Mouse (Mus musculus) MEL-GATA-1-ER (cell line): ENCODE results near the gene Arf5.

Source experiments
- DNase-seq: peaks from one replicate; pipeline ENCODE4 v3.0.0-alpha.2; 2012; ENCODE audit warnings: low read depth; ENCODE audit errors: extremely low read depth

The Arf5 gene

GRCm38 (mm10) chr6:28427096-28427839, 3.9 kb downstream of the Arf5 start, which contains the start of gene Fscn3:
Gene Fscn3, plus strand, starts transcription at chr6:28427789.
- DNase-seq = no peak

DNA sequence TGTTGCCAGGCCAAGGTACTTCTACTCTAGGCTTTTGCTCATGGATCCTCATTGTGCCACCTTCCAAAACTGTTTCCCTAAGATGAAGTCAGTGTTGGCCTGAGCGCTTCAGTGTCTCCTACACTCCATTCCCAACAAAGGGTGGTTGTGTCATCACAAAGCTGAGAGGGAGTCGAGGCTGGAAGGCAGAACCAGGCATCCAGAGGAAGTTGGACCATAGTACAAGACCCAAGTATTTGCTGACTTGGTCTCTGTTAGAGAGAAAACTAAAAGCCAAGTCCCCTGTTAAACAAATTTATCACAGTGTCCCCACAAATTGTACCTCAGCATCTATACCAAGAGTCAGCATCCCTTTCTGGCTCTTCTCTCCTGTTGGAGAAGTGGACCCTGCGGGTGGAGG, 4.9 kb downstream of the Arf5 start, which contains the start of gene Gcc1:
TSS of gene Gcc1 (minus strand) at position 101 of the 400 bp plus-strand sequence.
- no peak for DNase-seq

DNA sequence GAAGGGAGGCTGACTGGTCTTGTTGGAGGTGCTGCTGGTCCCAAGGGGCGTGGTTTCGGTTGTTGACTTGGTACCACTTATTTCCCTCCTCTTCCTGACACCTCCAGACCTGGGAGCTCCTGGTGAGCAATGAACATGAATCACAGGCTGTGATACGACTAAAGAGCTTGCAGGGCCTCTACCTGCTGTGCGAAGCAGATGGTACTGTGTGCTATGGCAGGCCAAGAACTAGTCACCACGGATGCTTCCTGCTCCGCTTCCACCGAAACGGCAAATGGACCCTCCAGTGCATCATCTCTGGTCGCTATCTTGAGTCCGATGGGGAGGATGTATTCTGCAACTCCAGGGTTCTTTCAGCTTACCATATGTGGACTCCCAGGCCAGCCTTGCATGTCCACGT, 6.5 kb downstream of the Arf5 start:
- DNase-seq = no peak

DNA sequence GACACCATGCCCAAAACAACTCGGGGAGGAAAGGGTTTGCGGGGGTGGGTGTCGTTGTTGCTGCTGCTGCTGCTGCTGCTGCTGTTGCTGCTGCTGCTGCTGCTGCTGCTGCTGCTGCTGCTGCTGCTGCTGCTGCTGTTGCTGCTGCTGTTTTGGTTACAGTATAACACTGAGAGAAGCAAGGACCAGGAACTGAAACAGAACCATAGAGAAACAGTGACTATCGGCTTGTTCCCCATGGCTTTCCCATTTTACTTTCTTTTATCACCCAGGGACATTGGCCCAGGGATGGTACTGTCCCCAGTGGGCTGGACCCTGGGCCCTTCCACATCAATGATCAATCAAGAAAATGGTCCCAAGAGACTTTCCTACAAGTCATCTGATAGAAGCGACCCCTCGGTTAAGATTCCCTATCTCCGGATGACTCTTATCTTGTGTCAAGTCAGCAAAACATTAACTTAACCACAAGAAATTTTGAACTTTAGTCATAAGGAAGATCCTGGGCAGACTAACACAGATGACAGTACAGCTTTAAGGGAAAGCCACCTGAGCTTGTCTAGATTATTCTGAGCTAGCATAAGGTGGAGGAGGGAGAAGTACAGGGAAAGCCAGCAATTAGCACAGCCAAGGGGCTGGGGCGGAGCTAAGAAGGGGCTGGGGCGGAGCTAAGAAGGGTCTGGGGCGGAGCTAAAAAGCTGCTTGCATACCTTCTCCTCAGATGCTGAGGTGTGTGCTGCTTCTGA, 7.6 kb downstream of the Arf5 start:
- no peak for DNase-seq

DNA sequence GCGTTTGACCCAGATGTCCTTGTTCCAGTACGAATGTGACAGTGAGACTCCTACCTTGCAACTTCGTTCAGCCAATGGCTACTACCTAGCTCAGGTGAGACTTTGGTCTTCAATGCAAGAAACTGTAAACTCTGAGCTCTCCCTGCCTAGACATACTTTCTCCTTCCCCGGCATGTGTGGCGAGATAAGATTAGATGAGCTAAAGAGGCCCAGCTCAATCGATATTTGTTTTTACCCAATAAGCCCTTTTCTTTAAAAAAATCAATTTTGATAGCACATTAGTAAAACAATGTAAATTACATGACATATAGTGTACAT, 8.1 kb downstream of the Arf5 start:
- DNase-seq = no peak

DNA sequence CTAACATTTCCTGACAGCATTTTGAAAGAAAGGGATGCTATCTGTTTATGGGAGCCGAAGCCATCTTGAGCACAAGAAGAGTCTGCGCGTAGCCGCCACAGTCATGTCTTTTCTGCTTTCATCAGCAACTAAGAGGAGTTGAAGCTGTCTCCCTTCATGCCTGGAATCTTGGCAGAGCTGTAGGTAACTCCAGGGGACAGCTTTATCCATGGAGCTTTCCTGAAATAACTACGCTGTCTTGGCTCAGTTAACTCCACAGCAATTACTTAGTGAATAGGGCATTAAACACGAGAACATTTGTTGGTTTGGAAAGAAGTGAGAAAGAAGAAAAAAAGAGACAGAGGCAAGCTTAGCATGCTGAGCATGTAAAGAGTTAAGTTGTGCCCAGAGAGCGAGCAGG, 24.6 kb downstream of the Arf5 start:
- no peak for DNase-seq

DNA sequence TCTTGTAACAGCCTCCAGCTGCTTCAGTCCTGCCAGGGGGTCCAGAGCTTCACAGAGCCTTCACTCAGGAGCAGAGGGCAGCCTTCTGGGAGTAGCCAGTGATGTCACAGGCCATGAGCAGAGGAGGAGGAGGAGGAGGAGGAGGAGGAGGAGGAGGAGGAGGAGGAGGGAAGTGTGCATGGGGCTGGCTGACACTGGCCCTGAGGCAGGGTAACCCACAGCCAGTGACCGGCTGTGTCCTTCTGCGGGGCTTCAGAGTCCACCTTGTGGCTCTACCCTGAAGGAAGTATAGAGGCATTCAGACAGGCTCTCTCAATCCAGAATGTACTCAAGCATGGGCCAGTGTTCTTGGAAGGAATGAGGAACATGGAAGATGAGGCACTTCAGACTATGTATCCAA, 25.9 kb downstream of the Arf5 start, which contains the start of gene Pax4:
TSS of gene Pax4 (minus strand) at position 101 of the 400 bp plus-strand sequence.
- no peak for DNase-seq

- no peak for DNase-seq
Observed at GRCm38 (mm10) chr6:28450481-28450880, 27.1 kb downstream of the Arf5 start.

- DNase-seq = no peak
Observed at GRCm38 (mm10) chr6:28450977-28451376, 27.6 kb downstream of the Arf5 start.

DNA sequence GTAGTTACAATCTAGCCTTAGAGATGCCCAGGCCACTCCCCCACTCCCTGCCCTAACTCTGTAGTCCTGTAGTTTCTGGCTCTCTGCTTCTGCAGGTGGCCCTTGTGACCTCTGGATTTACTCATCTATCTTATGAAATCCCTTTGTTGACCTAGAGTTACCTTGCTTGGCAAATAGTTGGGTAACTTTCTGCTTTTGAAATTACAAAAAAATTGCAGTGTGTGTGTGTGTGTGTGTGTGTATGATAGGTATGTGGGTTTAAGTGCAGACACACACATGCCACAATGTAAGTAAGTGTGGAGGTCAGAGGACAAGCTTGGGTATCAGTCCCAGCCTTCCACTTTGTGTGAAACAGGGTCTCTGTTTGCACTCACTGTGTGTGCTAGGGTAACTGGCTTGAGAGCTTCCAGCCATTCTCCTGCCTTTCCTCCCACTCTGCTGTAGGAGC, 35.9 kb downstream of the Arf5 start:
- DNase-seq = no peak

DNA sequence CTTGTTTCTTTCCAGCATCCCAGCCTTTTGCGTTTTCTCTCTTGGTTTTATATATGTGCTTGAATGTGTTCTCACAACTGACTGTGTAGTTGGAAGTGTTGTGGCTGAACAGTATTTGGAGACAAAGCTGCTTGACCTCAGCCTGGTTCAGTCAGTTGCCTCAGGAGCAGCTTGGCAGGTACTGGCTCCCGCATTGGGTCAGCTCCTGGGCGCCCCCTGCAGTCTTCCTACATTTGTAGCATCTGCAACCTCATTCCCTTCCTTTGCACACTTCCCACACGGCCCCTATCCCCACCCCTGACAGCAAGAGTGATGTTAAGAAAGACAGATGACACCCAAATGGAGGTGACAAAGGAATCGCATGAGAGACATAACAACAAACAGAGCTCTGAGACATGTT, 37.2 kb downstream of the Arf5 start:
- DNase-seq = no peak

DNA sequence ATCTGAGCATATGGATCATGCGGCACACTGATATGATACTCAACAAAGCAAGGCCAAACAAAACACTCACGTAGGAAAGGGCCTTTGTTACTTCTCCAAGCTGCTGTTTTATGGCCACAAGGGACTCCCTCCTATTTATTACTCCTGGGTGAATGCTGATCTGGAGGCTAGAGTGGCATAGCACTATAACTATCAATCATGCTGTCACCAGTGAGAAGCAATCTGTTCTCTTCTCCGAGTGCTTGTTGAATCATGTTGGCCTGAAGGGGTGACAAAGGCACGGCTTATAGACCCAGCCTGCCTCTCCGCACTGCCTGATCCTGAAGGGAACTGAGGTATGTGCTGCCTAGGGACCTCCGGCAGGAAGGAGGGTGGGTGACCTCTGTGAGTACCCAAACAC, 41.3 kb downstream of the Arf5 start:
- no peak for DNase-seq

DNA sequence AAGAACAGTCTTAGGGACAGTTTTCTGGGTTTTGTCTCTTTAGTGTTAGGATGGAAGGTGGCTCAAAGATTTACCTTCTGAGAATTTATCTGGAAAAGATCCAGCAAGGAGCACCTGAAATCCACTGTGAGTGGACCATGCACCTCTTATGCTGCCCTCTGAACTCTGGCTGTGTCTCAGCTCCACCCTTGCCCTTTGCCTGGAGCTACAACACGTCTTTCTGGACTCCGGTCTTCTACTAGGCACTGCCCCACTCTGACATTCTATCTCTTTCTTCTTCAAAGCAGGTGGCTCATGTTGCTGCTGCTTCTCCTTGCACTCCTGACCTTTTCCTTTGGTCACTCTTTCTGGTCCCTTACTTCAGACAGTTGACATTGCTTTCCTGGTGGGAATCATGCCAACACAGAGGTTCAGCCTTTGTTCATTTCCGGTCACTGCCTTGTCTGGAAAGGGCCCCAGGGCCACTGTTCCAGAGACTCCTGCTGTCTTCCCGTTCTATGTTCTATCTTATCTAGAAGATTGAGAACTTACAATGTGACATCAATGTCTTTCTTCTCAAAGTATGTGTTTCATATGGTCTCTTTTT, 46.8 kb downstream of the Arf5 start:
- DNase-seq = no peak

GRCm38 (mm10) chr6:28470621-28471020, 47.3 kb downstream of the Arf5 start:
- no peak for DNase-seq

GRCm38 (mm10) chr6:28471284-28472035, 48.1 kb downstream of the Arf5 start:
- DNase-seq = no peak

DNA sequence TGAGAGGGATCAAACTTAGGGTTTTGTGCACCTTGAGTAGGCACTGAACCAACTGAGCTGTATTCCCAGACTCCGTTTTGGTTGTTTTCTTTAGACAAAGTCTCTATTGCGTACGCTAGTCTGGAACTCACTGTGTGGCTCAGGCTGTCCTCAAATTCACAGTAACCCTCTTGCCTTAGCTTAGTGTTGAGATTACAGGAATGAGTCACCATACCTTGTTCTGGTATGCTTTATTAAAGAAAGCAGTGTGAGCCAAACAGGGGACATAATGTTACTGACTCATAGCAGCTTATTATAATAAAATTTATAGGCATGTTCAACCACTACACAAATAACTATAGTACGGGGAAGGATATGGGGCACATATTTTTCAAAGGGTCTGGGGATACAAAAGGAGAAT, 50.9 kb downstream of the Arf5 start:
- no peak for DNase-seq

- no peak for DNase-seq
Observed at GRCm38 (mm10) chr6:28474839-28475238, 51.5 kb downstream of the Arf5 start, which contains the start of gene Snd1. Gene Snd1, plus strand, starts transcription at chr6:28475139.
